Mouse (Mus musculus) heart, postnatal 0 days (tissue): ENCODE measurements around the gene Cpa1. TPM values are rescaled to one million over a fixed set of nuclear protein-coding genes. Genes with fewer than 3 reads are reported as not detected.

Source experiments
- ATAC-seq: fragments of 200-750 bp; cut with Nextera tagmentation; 2 replicates; pipeline ENCODE4 v1.8.0; 2017; ENCODE audit warnings: low read depth, moderate number of reproducible peaks, moderate library complexity; ENCODE audit not compliant: insufficient read depth
- DNase-seq: peaks from one replicate; pipeline ENCODE4 v3.0.0-alpha.2; 2016; ENCODE audit warnings: low spot score
- H3K27ac ChIP-seq: fragments of 300-500 bp; sonication (generic); 2 replicates; pipeline ENCODE4 v1.5.1; 2014; ENCODE audit warnings: low read depth, mild to moderate bottlenecking
- H3K27me3 ChIP-seq: fragments of 300-500 bp; sonication (generic); 2 replicates; pipeline ENCODE4 v1.6.1; 2014; ENCODE audit warnings: low read length, mixed read lengths; ENCODE audit not compliant: control insufficient read depth, insufficient read depth
- H3K36me3 ChIP-seq: fragments of 300-500 bp; sonication (generic); replicated peaks from 2 replicates; pipeline ENCODE4 v1.6.1; 2014; ENCODE audit warnings: low read length, mixed read lengths; ENCODE audit not compliant: control insufficient read depth, insufficient read depth
- H3K4me1 ChIP-seq: fragments of 300-500 bp; sonication (generic); 2 replicates; pipeline ENCODE4 v1.6.1; 2014; ENCODE audit warnings: antibody characterized with exemption; ENCODE audit not compliant: control insufficient read depth, insufficient read depth
- H3K4me2 ChIP-seq: fragments of 300-500 bp; sonication (generic); 2 replicates; pipeline ENCODE4 v1.6.1; 2014; ENCODE audit warnings: low read depth, mild to moderate bottlenecking, low read length, moderate library complexity
- H3K4me3 ChIP-seq: fragments of 300-500 bp; sonication (generic); 2 replicates; pipeline ENCODE4 v1.5.1; 2014; ENCODE audit warnings: low read depth, low read length
- H3K9ac ChIP-seq: fragments of 300-500 bp; sonication (generic); replicated peaks from 2 replicates; pipeline ENCODE4 v1.6.1; 2014; ENCODE audit warnings: low read depth, low read length, mixed read lengths
- H3K9me3 ChIP-seq: fragments of 300-500 bp; sonication (generic); replicated peaks from 2 replicates; pipeline ENCODE4 v1.6.1; 2016; ENCODE audit warnings: low read length; ENCODE audit not compliant: control insufficient read depth
- CTCF ChIP-seq: IDR thresholded peaks from 2 replicates; pipeline ENCODE4 v1.5.1; 2016; ENCODE audit warnings: antibody characterized with exemption, control low read depth, low read depth
- EP300 ChIP-seq: IDR thresholded peaks from 2 replicates; pipeline ENCODE4 v1.6.1; 2016; ENCODE audit warnings: antibody characterized with exemption, low read depth
- WGBS: fragments of 180-500 bp; shearing (Covaris S2); extraction: QIAGEN DNeasy Blood & Tissue Kit; methylation state at CpG from one replicate; pipeline ENCODE4 v1.1.7; 2014; 5-methylcytosine and 5-hydroxymethylcytosine counted together
- polyA plus RNA-seq: library from polyadenylated mRNA; unstranded; fragments of >200 nt; fragmentation: Nextera tagmentation; extraction: Ambion mirVana; gene quantifications from 2 replicates; pipeline ENCODE4 v1.2.1, GENCODE M21; 2015
- total RNA-seq: library from RNA; depleted of rRNA; stranded (reverse); fragments of >200 nt; gene quantifications from 2 replicates; pipeline ENCODE4 v1.2.3, GENCODE M21; 2014; ENCODE audit warnings: low replicate concordance; rRNA removed

Gene Cpa1
- total and polyA plus RNA-seq, 2 experiments from 2014 or later: 4.4 to 11.5 TPM

DNA sequence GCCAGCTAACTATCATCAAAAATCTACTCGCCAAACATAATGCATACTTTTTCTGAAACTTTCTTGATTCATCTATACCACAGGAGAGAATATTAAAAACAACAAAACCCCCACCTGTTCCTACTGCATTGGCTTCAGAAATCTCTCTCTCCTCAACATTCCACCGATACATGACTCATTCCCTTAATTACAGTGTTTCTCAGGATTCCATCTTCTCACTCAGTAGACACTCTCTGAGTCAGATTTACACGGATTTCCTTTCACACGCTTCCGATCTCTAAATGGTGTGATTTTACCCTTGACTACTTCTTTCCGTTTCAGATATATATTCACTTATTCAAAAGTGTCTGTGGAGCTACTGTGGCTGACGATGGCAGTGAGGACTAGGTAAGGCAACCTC lies 48.2 kb downstream of the Cpa1 start:
- WGBS: 73% methylated on average over 7 of the region's 7 CpGs
- H3K4me3 ChIP-seq: no peak overlapping the region
- peaks cover 7% of the 10 kb centered on the region; the same call in 1 of the 2 replicates for H3K4me1 ChIP-seq
- no peak overlapping the region for H3K9ac ChIP-seq
- no peaks in the 10 kb centered on the region for H3K9me3 ChIP-seq
- no peaks in the 10 kb centered on the region for H3K36me3 ChIP-seq
- no peak for TF ChIP-seq CTCF
- TF ChIP-seq EP300: no peak
- H3K27ac ChIP-seq: no peak overlapping the region
- H3K4me2 ChIP-seq: no peak overlapping the region
- DNase-seq (no peak), ATAC-seq (no peak)
- no peaks in the 10 kb centered on the region for H3K27me3 ChIP-seq

- Histone ChIP-seq H3K27ac (peak overlapping the region; percentile 75), H3K4me2 (peak overlapping the region; percentile 64), H3K4me1 (peaks cover 7% of the 10 kb centered on the region), H3K9ac (peak overlapping the region; percentile 55; the same call in 1 of the 2 replicates), H3K4me3 (peak overlapping the region; percentile 55), H3K27me3 (no peaks in the 10 kb centered on the region), H3K36me3 (no peaks in the 10 kb centered on the region), H3K9me3 (no peaks in the 10 kb centered on the region)
- WGBS: 79% methylated on average over 5 of the region's 5 CpGs
- TF ChIP-seq CTCF (no peak), EP300 (no peak)
- DNase-seq (no peak), ATAC-seq (no peak)
These were observed 53.8 kb downstream of the Cpa1 start for GRCm38 (mm10) chr6:30692826-30693225.

DNA sequence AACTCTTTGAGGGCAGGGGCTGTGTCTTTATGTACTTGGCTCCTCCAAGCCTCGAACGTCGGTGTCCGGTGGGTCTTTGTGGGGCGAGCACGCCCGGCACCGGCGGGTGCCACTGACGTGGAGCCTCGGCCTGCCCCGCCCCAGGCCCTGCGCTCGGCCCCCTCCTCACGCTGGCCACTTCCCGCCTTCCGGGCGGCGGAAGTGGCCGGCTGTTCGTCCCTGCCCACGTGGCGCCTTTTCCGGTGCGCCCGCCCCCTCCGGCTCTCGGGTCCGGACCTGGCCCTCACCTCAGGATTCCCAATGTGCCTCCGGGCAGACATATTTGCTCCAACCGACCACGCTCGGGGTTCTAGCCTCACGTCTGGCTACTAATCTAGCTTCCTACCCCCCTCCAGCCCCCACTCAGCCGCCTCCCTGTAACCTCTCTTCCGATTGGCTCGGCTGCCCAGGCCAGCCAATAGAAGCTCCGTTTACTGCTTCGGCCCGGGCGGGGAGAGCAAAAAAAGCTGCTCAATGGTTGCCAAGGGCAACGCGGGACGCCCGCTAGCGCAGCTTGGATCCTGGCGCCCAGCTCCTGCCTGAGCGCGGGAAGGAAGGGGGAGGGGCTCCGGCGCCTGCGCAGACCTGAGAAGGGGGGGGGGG lies 54.5 kb downstream of the Cpa1 start, which contains the start of gene Cep41:
Gene Cep41 (minus strand): TSS at position 400 of the 642 bp plus-strand sequence.
- H3K27ac ChIP-seq: peak within 1 kb of the TSS; percentile 75
- WGBS: under 1% methylated on average over 52 of the region's 52 CpGs
- peak within 1 kb of the TSS; percentile 64 for H3K4me2 ChIP-seq
- H3K36me3 ChIP-seq: no peaks in the 10 kb centered on the region
- TF ChIP-seq EP300: peak; percentile 89; the same call in 1 of the 2 replicates
- TF ChIP-seq CTCF: no peak
- peak within 1 kb of the TSS; percentile 55 for H3K9ac ChIP-seq
- no peaks in the 10 kb centered on the region for H3K9me3 ChIP-seq
- H3K27me3 ChIP-seq: no peaks in the 10 kb centered on the region
- H3K4me1 ChIP-seq: peaks cover 7% of the 10 kb centered on the region
- DNase-seq (peak; percentile 92), ATAC-seq (peak; percentile 97)
- H3K4me3 ChIP-seq: peak within 1 kb of the TSS; percentile 55

DNA sequence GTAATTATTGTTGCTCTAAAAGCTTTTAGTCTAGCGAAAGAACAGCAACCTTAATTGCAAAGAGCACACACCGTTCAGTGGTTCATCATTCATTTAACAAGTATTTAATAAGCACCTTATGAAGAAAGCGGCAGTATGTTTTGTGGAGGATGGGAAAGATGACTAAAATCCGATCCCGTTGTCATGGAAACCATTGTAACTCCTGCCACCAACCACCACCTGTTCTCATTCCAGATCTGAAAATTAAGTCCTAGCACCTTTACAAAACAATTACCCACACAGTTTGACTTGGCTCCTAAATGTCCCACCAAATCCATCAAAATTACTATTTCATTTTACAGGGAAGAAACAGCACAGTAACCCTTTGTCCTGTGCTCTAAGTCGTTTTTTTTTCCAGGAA lies 55.2 kb downstream of the Cpa1 start:
- ATAC-seq: no peak
- DNase-seq: no peak
- H3K27me3 ChIP-seq: no peaks in the 10 kb centered on the region
- no peak overlapping the region for H3K9ac ChIP-seq
- H3K27ac ChIP-seq: no peak overlapping the region
- TF ChIP-seq CTCF: no peak
- TF ChIP-seq EP300: no peak
- peak overlapping the region; percentile 64 for H3K4me2 ChIP-seq
- H3K4me3 ChIP-seq: peak overlapping the region; percentile 55; the same call in 1 of the 2 replicates
- H3K36me3 ChIP-seq: no peaks in the 10 kb centered on the region
- H3K4me1 ChIP-seq: peaks cover 7% of the 10 kb centered on the region
- H3K9me3 ChIP-seq: no peaks in the 10 kb centered on the region
- WGBS: 54% methylated on average over 6 of the region's 6 CpGs

Other genes with a start within 250 kb of the Cpa1 start
- gene Zc3hc1, start 248.2 kb upstream of the Cpa1 start, total RNA-seq: 35.0 and 40.4 TPM in 2 replicates
- 24.3 and 27.8 TPM in 2 replicates for gene Zc3hc1, start 248.2 kb upstream of the Cpa1 start, polyA plus RNA-seq
- gene Klhdc10, start 237.3 kb upstream of the Cpa1 start, total RNA-seq: 58.7 and 86.7 TPM in 2 replicates
- gene Klhdc10, start 237.3 kb upstream of the Cpa1 start, polyA plus RNA-seq: 10.5 and 11.8 TPM in 2 replicates
- gene Tmem209, start 129.4 kb upstream of the Cpa1 start, total RNA-seq: 36.9 and 41.8 TPM in 2 replicates
- 10.9 and 13.1 TPM in 2 replicates for gene Tmem209, start 129.4 kb upstream of the Cpa1 start, polyA plus RNA-seq
- gene Ssmem1, start 129.4 kb upstream of the Cpa1 start, total RNA-seq: not detected in 2 replicates
- gene Ssmem1, start 129.4 kb upstream of the Cpa1 start, polyA plus RNA-seq: 0.08 TPM in 1 of 2 replicates, not detected in the other
- not detected in 2 replicates for gene Cpa2, start 97.6 kb upstream of the Cpa1 start, total RNA-seq
- gene Cpa2, start 97.6 kb upstream of the Cpa1 start, polyA plus RNA-seq: 2.7 and 2.8 TPM in 2 replicates
- gene Cpa4, start 70.8 kb upstream of the Cpa1 start, total RNA-seq: 0.23 TPM in 1 of 2 replicates, not detected in the other
- gene Cpa4, start 70.8 kb upstream of the Cpa1 start, polyA plus RNA-seq: 0.30 and 0.46 TPM in 2 replicates
- gene Cpa5, start 28.2 kb upstream of the Cpa1 start, total RNA-seq: 0.46 and 1.6 TPM in 2 replicates
- 0.32 and 0.67 TPM in 2 replicates for gene Cpa5, start 28.2 kb upstream of the Cpa1 start, polyA plus RNA-seq
- gene Cep41, start 54.5 kb downstream of the Cpa1 start, total RNA-seq: 1.7 and 4.7 TPM in 2 replicates
- gene Cep41, start 54.5 kb downstream of the Cpa1 start, polyA plus RNA-seq: 5.7 and 7.5 TPM in 2 replicates
- gene Mest, start 84.3 kb downstream of the Cpa1 start, total RNA-seq: 717 and 1,330 TPM in 2 replicates
- 664 and 669 TPM in 2 replicates for gene Mest, start 84.3 kb downstream of the Cpa1 start, polyA plus RNA-seq